Comparison of ENCODE assay signal across 8 mouse cellular contexts in genomic region chr9:44919606-44920005, GRCm38 (mm10). TPM values are rescaled to one million over a fixed set of nuclear protein-coding genes. Genes with fewer than 3 reads are reported as not detected.
A peak's percentile ranks its signal among the peaks of the same experiment; 100 is the strongest.
DNase-seq lines count a peak whose midpoint lies in the region; ATAC-seq and TF ChIP-seq lines count a peak whose summit lies in the region.

No protein-coding gene starts in this region.

- peak overlapping the region; percentile 99 for H3K27ac ChIP-seq in left cerebral cortex, adult 2 months
- H3K27ac ChIP-seq in cortical plate, adult 2 months (ENCODE audit: insufficient read depth, low read length), result no peak overlapping the region
- no peak overlapping the region for H3K27ac ChIP-seq in intestine, embryonic 14.5 days (ENCODE audit: low read depth)
- no peak overlapping the region for H3K27ac ChIP-seq in neural tube, embryonic 12.5 days

- TF ChIP-seq POLR2A in cortical plate, adult 2 months (IDR thresholded peaks at IDR 0.05; ENCODE audit: extremely low read depth, insufficient read depth, low read length), result no peak

- TF ChIP-seq CTCF in left cerebral cortex, adult 2 months (IDR thresholded peaks at IDR 0.05), result no peak
- TF ChIP-seq CTCF in cortical plate, adult 2 months (IDR thresholded peaks at IDR 0.05; ENCODE audit: extremely low read depth, insufficient read depth, low read length), result no peak

- no peak for DNase-seq in left cerebral cortex, adult 2 months (ENCODE audit: extremely low spot score in 1 of 2, low spot score in 2 of 2)
- no peak for DNase-seq in left cerebral cortex, postnatal 36 days (ENCODE audit: low spot score in 2 of 2)
- DNase-seq in intestine, embryonic 14.5 days (ENCODE audit: low spot score), result no peak
- no peak for DNase-seq in cerebellum, postnatal 36 days
- no peak for DNase-seq in frontal cortex, adult 2 months (ENCODE audit: extremely low spot score in 1 of 2, low spot score in 1 of 2)
- DNase-seq in gastrocnemius, postnatal 36 days, result no peak

- no peaks in the 10 kb centered on the region for H3K9me3 ChIP-seq in intestine, embryonic 14.5 days (ENCODE audit: control insufficient read depth, low read length)
- H3K9me3 ChIP-seq in neural tube, embryonic 12.5 days, result no peaks in the 10 kb centered on the region

- H3K9ac ChIP-seq in intestine, embryonic 14.5 days (ENCODE audit: low read length), result peak overlapping the region; percentile 76
- H3K9ac ChIP-seq in neural tube, embryonic 12.5 days, result peak overlapping the region; percentile 92

- no peaks in the 10 kb centered on the region for H3K36me3 ChIP-seq in intestine, embryonic 14.5 days (ENCODE audit: control insufficient read depth, insufficient read depth, low read length)
- H3K36me3 ChIP-seq in neural tube, embryonic 12.5 days, result no peaks in the 10 kb centered on the region

- 25% methylated on average over 2 of the region's 2 CpGs for WGBS in intestine, embryonic 14.5 days
- 44% methylated on average over 2 of the region's 2 CpGs for WGBS in neural tube, embryonic 12.5 days

- intact Hi-C loops in left cerebral cortex, adult 2 months (cut with DNase I), result loop anchor here (2.0 to 5.0 kb wide), 3 partner anchors 39 to 147 kb away; partner anchors contain the start of gene Kmt2a
- intact Hi-C loops in left cerebral cortex, postnatal 36 days (cut with DNase I), result loop anchor here (2.0 to 5.0 kb wide), 3 partner anchors 39 to 83 kb away; partner anchors contain the start of genes Kmt2a and Ube4a
- intact Hi-C loops in gastrocnemius, postnatal 36 days (cut with DNase I), result loop anchor here (5.0 kb wide), 2 partner anchors 37 to 43 kb away; partner anchors contain the start of gene Kmt2a

- H3K27me3 ChIP-seq in intestine, embryonic 14.5 days (replicated peaks; ENCODE audit: control insufficient read depth, insufficient read depth, low read length), result no peaks in the 10 kb centered on the region
- no peaks in the 10 kb centered on the region for H3K27me3 ChIP-seq in neural tube, embryonic 12.5 days (replicated peaks)

- H3K4me1 ChIP-seq in cortical plate, adult 2 months (ENCODE audit: control insufficient read depth, insufficient read depth, low read length), result peaks cover 2% of the 10 kb centered on the region; the same call in 1 of the 2 replicates
- H3K4me1 ChIP-seq in intestine, embryonic 14.5 days (replicated peaks; ENCODE audit: control insufficient read depth, insufficient read depth, low read length), result peaks cover 17% of the 10 kb centered on the region
- H3K4me1 ChIP-seq in neural tube, embryonic 12.5 days, result peaks cover 14% of the 10 kb centered on the region

- peak overlapping the region; percentile 84 for H3K4me2 ChIP-seq in intestine, embryonic 14.5 days (ENCODE audit: low read length)
- H3K4me2 ChIP-seq in neural tube, embryonic 12.5 days (replicated peaks), result peak overlapping the region; percentile 91

- H3K4me3 ChIP-seq in left cerebral cortex, adult 2 months, result peak overlapping the region; percentile 100
- H3K4me3 ChIP-seq in cortical plate, adult 2 months (ENCODE audit: insufficient read depth, low read length), result peak overlapping the region; percentile 99
- peak overlapping the region; percentile 91 for H3K4me3 ChIP-seq in intestine, embryonic 14.5 days (ENCODE audit: low read depth, low read length)
- peak overlapping the region; percentile 97 for H3K4me3 ChIP-seq in neural tube, embryonic 12.5 days

- ATAC-seq in intestine, embryonic 14.5 days (replicated peaks; ENCODE audit: low FRiP score, low TSS enrichment, low read depth), result no peak
- ATAC-seq in neural tube, embryonic 12.5 days (ENCODE audit: low FRiP score, low read depth), result no peak

RNA-seq across cellular contexts. Expression of gene Atp5l, which starts 0.9 kb away (rescaled TPM):
- 100 to 1,000 TPM; 302 to 340 TPM for total RNA-seq in left cerebral cortex, adult 2 months (2021)
- total RNA-seq in left cerebral cortex, postnatal 36 days (2021), result 100 to 1,000 TPM; 303 to 311 TPM
- polyA plus RNA-seq in cortical plate, adult 2 months (2012; rRNA removed), result 755 and 827 TPM in 2 replicates
- polyA plus RNA-seq in intestine, embryonic 14.5 days (2014; fragmentation: Nextera tagmentation; extraction: Ambion mirVana), result 722 and 905 TPM in 2 replicates
- polyA plus RNA-seq in neural tube, embryonic 12.5 days (2016; fragmentation: Nextera tagmentation; extraction: Ambion mirVana), result 602 and 611 TPM in 2 replicates
- 723 and 788 TPM in 2 replicates for polyA plus RNA-seq in frontal cortex, adult 2 months (2012; rRNA removed)
- total RNA-seq in gastrocnemius, postnatal 36 days (2021), result 100 to 1,000 TPM; 659 to 699 TPM

RNA-seq across cellular contexts. Expression of gene Kmt2a, which starts 38.5 kb away (rescaled TPM):
- total RNA-seq in left cerebral cortex, adult 2 months (2021), result 10 to 100 TPM; 81.5 to 97.4 TPM
- total RNA-seq in left cerebral cortex, postnatal 36 days (2021), result 10 to 100 TPM; 52.2 to 79.3 TPM
- polyA plus RNA-seq in cortical plate, adult 2 months (2012; rRNA removed), result 28.3 and 28.6 TPM in 2 replicates
- polyA plus RNA-seq in intestine, embryonic 14.5 days (2014; fragmentation: Nextera tagmentation; extraction: Ambion mirVana), result 10.4 and 14.7 TPM in 2 replicates
- polyA plus RNA-seq in neural tube, embryonic 12.5 days (2016; fragmentation: Nextera tagmentation; extraction: Ambion mirVana), result 25.3 and 29.6 TPM in 2 replicates
- polyA plus RNA-seq in frontal cortex, adult 2 months (2012; rRNA removed), result 29.9 and 32.5 TPM in 2 replicates
- total RNA-seq in gastrocnemius, postnatal 36 days (2021), result 10 to 100 TPM; 12.5 to 12.8 TPM

RNA-seq across cellular contexts. Expression of gene Ube4a, which starts 45.8 kb away (rescaled TPM):
- total RNA-seq in left cerebral cortex, adult 2 months (2021), result 10 to 100 TPM; 66.4 to 68.0 TPM
- 10 to 100 TPM; 60.9 to 78.5 TPM for total RNA-seq in left cerebral cortex, postnatal 36 days (2021)
- polyA plus RNA-seq in cortical plate, adult 2 months (2012; rRNA removed), result 24.1 and 26.1 TPM in 2 replicates
- polyA plus RNA-seq in intestine, embryonic 14.5 days (2014; fragmentation: Nextera tagmentation; extraction: Ambion mirVana), result 28.0 and 31.3 TPM in 2 replicates
- 34.0 and 34.3 TPM in 2 replicates for polyA plus RNA-seq in neural tube, embryonic 12.5 days (2016; fragmentation: Nextera tagmentation; extraction: Ambion mirVana)
- polyA plus RNA-seq in frontal cortex, adult 2 months (2012; rRNA removed), result 25.3 and 27.4 TPM in 2 replicates
- 10 to 100 TPM; 28.9 to 39.4 TPM for total RNA-seq in gastrocnemius, postnatal 36 days (2021)
